Mouse (Mus musculus): ENCODE results near the gene Pid1. TPM values are rescaled to one million over a fixed set of nuclear protein-coding genes. Genes with fewer than 3 reads are reported as not detected.

Pid1 gene
- total and polyA plus RNA-seq, 3 experiments: not detected

GRCm38 (mm10) chr1:84399118-84399517 is 35.1 kb upstream of the Pid1 start:
- TF ChIP-seq USF2 (conservative IDR thresholded peaks at IDR 0.05; ENCODE audit: low read depth, low read length) (no peak), RAD21 (IDR thresholded peaks at IDR 0.05; ENCODE audit: low read depth, low read length) (no peak), POLR2AphosphoS2 (IDR thresholded peaks at IDR 0.05; ENCODE audit: low read depth, low read length) (no peak), ZKSCAN1 (IDR thresholded peaks at IDR 0.05; ENCODE audit: borderline replicate concordance, low read depth, low read length) (no peak), SMC3 (IDR thresholded peaks at IDR 0.05; ENCODE audit: low read depth, low read length) (no peak), CHD1 (IDR thresholded peaks at IDR 0.05; ENCODE audit: low read depth, low read length) (no peak), ETS1 (conservative IDR thresholded peaks at IDR 0.05; ENCODE audit: low read depth, low read length) (no peak), MYC (IDR thresholded peaks at IDR 0.05; ENCODE audit: low read depth, low read length) (no peak), UBTF (IDR thresholded peaks at IDR 0.05; ENCODE audit: low read depth, low read length) (no peak), IRF4 (IDR thresholded peaks at IDR 0.05; ENCODE audit: low read depth, low read length) (no peak), PAX5 (IDR thresholded peaks at IDR 0.05; ENCODE audit: low read length) (no peak), ZNF384 (IDR thresholded peaks at IDR 0.05; ENCODE audit: low read depth, low read length) (no peak), NELFE (IDR thresholded peaks at IDR 0.05; ENCODE audit: low read depth, low read length) (no peak), MEF2A (IDR thresholded peaks at IDR 0.05; ENCODE audit: borderline replicate concordance, low read depth, low read length) (no peak), USF1 (IDR thresholded peaks at IDR 0.05; ENCODE audit: low read depth, low read length) (no peak)
- DNase-seq (ENCODE audit: extremely low read depth): no peak
- no peak overlapping the region for H3K4me2 ChIP-seq (ENCODE audit: insufficient read depth, low read depth, poor library complexity, severe bottlenecking)
- H3K79me2 ChIP-seq (replicated peaks; ENCODE audit: control insufficient read depth, extremely low read depth, insufficient read depth, poor library complexity, severe bottlenecking): no peaks in the 10 kb centered on the region
- no peak overlapping the region for H3K27ac ChIP-seq (ENCODE audit: insufficient read depth, low read depth)
- no peaks in the 10 kb centered on the region for H3K9me3 ChIP-seq (replicated peaks; ENCODE audit: low read length)
- H3K4me1 ChIP-seq (ENCODE audit: control insufficient read depth in 1 of 2, insufficient read depth in 2 of 2): no peaks in the 10 kb centered on the region
- no peaks in the 10 kb centered on the region for H3K27me3 ChIP-seq (replicated peaks)
- in situ Hi-C loops (cut with MboI; ENCODE audit: low pct_ligation_motif_present, low pct_unique_long_range_greater_than_20kb, low sequenced_read_pairs) (no loop called here), dilution Hi-C loops (cut with MboI; ENCODE audit: extremely low pct_ligation_motif_present, extremely low pct_unique_long_range_greater_than_20kb, low sequenced_read_pairs) (no loop called here)
- H3K36me3 ChIP-seq (replicated peaks in 1 of 2; ENCODE audit: control insufficient read depth in 1 of 2, insufficient read depth in 1 of 2, low read length in 1 of 2): no peaks in the 10 kb centered on the region
- no peak overlapping the region for H3K9ac ChIP-seq (ENCODE audit: insufficient read depth, low read depth)
- H3K4me3 ChIP-seq (replicated peaks in 1 of 3; ENCODE audit: low read depth in 2 of 3, low read length in 2 of 3, poor library complexity in 1 of 3): no peak overlapping the region

- in situ Hi-C loops (cut with MboI; ENCODE audit: low pct_ligation_motif_present, low pct_unique_long_range_greater_than_20kb, low sequenced_read_pairs): no loop called here
- H3K27me3 ChIP-seq (replicated peaks): no peaks in the 10 kb centered on the region
- H3K36me3 ChIP-seq (replicated peaks in 1 of 2; ENCODE audit: control insufficient read depth in 1 of 2, insufficient read depth in 1 of 2, low read length in 1 of 2): no peaks in the 10 kb centered on the region
- H3K9ac ChIP-seq (ENCODE audit: insufficient read depth, low read depth): no peak overlapping the region
- dilution Hi-C loops (cut with MboI; ENCODE audit: extremely low pct_ligation_motif_present, extremely low pct_unique_long_range_greater_than_20kb, low sequenced_read_pairs): no loop called here
- H3K79me2 ChIP-seq (replicated peaks; ENCODE audit: control insufficient read depth, extremely low read depth, insufficient read depth, poor library complexity, severe bottlenecking): no peaks in the 10 kb centered on the region
- H3K4me1 ChIP-seq (ENCODE audit: control insufficient read depth in 1 of 2, insufficient read depth in 2 of 2): no peaks in the 10 kb centered on the region
- H3K27ac ChIP-seq (ENCODE audit: insufficient read depth, low read depth): no peak overlapping the region
- no peak for TF ChIP-seq EP300 (IDR thresholded peaks at IDR 0.05; ENCODE audit: low read length)
- TF ChIP-seq KAT2A (IDR thresholded peaks at IDR 0.05; ENCODE audit: insufficient replicate concordance, low read length): no peak
- H3K4me3 ChIP-seq (replicated peaks in 1 of 3; ENCODE audit: low read depth in 2 of 3, low read length in 2 of 3, poor library complexity in 1 of 3): no peak overlapping the region
- no peak overlapping the region for H3K4me2 ChIP-seq (ENCODE audit: insufficient read depth, low read depth, poor library complexity, severe bottlenecking)
- DNase-seq (ENCODE audit: extremely low read depth): no peak
- no peaks in the 10 kb centered on the region for H3K9me3 ChIP-seq (replicated peaks; ENCODE audit: low read length)
Measured at GRCm38 (mm10) chr1:84396787-84397186, 32.8 kb upstream of the Pid1 start.

All from CH12.LX (cell line).